Mouse (Mus musculus) spleen, postnatal 36 days (tissue): ENCODE measurements around the gene Rpl21.
A peak's percentile ranks its signal among the peaks of the same experiment; 100 is the strongest.

Experiments
- DNase-seq, 2 experiments: peaks; one replicate each; pipeline ENCODE4 v3.0.0; 2022; ENCODE audit warnings: low spot score in 2 of 2, mixed read lengths in 1 of 2

The Rpl21 gene

GRCm38 (mm10) chr5:146832769-146833448, at the start of gene Rpl21:
Gene Rpl21, plus strand, starts transcription at chr5:146832890.
- DNase-seq, result peak; percentile 89 to 92

GRCm38 (mm10) chr5:146783300-146783699, 49.4 kb upstream of the Rpl21 start:
- no peak for DNase-seq

DNA sequence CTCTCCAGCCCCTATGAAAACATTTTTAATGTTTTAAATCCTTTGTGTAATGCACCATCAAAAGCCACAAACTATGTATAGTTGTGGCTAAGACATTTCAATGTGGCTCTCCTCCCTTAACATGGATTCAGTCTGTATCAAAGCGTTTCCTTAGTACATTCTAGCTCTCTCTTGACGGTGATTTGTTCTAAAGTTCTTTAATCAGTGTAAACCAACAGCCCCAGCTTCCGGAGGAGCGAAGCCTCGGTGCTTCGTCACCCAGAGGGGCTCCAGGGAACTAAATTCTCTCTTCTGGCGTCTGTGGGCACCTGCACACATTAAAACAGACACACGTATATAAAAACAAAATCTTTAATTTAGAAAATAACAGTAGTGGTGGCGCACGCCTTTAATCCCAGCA, 48.8 kb upstream of the Rpl21 start:
- DNase-seq, result no peak

DNA sequence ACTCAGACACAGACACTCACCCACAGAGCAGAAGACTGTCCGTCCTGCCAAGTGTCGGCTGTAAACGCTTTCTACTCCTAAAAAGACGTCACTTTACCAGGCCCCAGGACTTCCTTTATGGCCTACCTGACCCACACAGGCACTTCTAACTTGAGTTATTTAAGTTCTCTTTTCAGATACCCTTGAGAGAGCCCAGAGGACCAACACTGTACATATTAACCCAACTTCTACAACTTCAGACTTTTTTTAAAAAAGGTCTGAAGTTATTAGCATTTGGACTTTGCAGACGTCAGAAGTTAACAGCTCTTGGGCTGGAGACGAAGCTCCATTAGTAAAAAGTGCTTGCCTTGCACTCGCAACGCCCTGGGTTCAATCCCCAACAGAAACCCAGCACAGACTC, 46.6 kb upstream of the Rpl21 start:
- no peak for DNase-seq

- no peak for DNase-seq
Observed at GRCm38 (mm10) chr5:146789413-146789812, 43.3 kb upstream of the Rpl21 start.

- DNase-seq, result no peak
Observed at GRCm38 (mm10) chr5:146790944-146791343, 41.7 kb upstream of the Rpl21 start.

DNA sequence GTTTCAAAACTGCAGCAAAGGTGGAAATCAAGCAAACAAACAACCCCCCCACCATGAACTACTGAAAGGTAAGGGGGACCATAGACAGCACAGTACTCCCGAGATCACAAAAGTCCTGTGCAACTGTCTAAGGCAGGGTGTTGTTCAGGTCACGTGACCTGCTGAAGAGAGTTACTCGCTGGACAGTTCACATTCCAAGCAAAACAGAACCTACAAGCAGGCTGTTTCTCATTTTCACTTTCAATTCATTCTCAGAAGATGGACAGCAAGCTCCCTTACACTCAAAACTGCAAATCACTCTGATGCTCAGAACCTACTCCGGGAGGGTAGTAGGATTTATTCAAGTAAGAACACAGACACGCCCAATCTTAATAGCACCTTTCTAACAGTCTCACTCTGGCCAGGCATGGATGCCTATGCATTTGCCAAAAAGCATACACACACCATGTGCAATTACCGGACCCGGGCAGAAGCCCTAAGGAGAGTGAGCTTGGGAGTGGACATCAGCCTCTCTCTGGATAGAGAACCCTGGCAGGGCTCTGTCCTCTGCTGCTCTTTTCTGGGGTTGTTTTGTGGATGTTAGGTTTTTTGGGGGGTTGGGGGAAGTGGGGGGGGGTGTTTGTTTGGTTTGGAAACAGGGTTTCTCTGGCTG, 40.4 kb upstream of the Rpl21 start:
- DNase-seq, result no peak

DNA sequence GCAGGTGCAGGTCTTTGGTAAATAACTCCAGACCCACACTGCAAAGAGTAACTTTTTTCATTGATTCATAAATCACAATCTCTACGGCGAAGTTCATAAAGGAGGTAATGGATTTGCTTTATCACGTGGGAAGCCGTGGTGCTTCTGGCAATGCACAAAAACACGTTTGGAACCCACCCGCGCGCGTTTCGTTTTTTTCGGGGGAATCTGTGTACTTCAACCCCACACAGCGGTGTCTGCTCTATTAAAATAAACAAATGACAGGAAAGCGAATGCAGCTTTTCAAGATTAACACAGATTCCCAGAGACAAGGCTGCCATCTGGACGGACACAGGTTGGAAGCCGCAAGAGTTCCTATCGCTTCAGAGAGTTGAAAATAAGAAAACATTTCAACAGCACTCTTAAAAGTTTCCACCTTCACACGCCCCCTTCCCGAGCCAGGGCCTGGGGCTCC, 39.0 kb upstream of the Rpl21 start:
- no peak for DNase-seq

DNA sequence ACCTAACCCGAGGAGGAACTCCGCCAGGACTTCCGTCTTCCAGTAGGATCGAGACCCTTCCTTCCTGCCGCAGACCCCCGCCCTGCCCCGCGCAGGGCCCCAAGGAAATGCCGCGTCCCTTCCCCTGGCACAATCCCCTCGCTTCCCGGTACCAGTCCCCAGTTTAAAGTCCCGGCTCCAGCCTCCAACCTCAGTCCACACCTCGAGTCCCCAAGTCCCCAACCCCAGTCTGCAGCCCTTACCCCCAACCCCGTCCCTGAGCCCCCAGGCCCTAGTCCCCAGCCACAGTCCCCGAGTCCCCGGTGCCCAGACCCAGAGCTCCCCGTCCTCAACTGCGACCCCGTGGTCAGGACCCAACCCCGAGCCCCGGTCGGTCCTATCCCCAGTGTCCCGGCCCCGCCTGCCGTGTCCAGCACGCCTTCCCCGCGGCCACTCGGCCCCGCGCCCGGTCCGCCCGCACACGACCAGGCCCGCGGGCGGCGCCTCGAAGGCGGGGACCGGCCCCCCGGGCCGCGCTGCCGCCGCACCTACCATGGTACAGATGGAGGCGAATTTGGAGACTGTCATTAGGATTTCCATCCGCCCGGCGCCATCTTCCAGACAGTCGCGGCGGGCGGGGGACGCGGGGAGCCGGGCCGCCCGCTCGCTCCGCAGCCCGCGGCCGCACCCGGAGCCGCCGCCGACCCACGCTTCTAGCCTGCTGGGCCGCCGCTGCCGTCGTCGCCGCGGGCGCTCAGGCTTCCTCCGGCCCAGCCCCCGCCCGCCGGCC, 38.4 kb upstream of the Rpl21 start:
- no peak for DNase-seq

DNA sequence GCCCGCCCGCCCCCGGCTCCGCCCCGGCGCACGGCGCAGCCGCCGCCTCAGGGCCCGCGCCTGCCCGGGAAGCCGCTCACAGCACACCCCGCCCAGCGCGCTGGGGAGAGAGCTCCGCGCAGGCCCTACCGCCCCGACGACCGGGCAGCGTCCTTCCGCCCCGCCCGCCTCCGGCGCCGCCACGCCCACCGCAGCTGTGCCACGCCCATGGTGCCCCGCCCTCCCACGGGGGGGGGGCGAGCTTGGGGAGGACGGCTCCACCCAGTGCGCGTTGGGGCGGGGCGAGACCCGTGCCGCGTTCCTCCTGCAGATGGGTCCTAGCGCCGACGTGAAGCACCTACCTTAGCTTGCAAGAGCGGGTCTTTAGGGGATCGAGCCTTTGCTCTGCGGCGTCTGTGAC, 37.8 kb upstream of the Rpl21 start, which contains the start of gene Usp12:
Gene Usp12 (minus strand): TSS at position 154 of the 400 bp plus-strand sequence.
- peak; percentile 96 to 98 for DNase-seq

DNA sequence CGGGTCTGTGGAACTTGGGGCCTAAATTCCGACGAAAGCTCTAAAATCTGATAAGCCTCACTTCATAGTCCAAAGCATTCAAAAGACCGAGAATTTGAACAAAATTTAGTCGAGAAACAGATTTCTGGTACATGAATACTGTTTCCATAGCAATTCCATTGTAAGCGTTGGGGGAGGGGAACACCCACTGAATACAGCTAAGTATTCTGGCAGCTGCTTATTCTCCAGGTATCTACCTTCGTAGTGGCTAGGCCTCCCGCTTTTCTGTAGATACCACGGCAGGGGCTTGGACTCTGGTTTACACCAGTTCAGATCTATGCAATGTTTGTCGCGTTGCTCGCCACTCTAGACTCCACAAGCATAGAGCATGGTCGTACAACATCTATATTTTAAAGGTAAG, 37.0 kb upstream of the Rpl21 start:
- DNase-seq, result no peak

DNA sequence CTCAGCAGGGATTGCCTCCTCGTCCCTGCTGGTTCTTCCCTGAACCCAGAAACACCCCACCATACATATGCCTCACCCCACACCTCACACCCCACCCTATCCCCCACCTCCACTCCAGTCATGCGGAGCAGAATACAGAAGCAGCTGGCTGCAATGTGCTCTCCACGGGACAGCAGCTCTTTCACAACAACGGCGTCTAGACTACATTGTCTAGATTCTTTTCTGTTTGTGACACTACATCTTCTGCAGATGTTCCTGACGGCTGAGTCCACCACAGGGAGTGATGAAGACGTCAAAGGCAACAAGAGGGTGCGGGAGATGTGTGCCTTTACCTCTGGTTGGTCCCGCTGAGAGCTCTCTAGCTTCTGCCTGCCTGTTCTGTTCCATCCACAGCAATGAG, 34.7 kb upstream of the Rpl21 start:
- no peak for DNase-seq

GRCm38 (mm10) chr5:146806004-146806430, 26.7 kb upstream of the Rpl21 start:
- peak; percentile 34 to 50 for DNase-seq

- DNase-seq, result no peak
Observed at GRCm38 (mm10) chr5:146809951-146810350, 22.7 kb upstream of the Rpl21 start.

DNA sequence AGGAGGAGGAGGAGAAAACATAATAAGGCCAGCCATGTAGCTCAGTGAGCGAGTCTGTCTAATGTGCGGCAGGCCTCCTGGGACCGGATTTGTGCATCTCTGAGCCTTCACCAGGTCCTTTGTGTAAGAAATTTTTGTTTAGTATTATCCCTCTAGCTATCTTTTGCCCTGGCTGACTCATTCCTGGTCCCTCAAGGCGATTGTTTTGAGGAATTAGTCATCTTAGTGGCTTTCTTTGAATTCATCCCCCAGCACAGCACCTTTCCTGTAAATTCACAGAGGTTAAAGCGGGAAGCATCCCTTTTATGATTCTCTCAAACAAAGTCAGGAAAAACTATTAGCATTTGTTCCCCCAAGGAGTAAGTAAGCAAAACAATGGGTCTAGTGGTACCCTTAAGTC, 19.8 kb upstream of the Rpl21 start:
- no peak for DNase-seq

- no peak for DNase-seq
Observed at GRCm38 (mm10) chr5:146813421-146813820, 19.3 kb upstream of the Rpl21 start.

DNA sequence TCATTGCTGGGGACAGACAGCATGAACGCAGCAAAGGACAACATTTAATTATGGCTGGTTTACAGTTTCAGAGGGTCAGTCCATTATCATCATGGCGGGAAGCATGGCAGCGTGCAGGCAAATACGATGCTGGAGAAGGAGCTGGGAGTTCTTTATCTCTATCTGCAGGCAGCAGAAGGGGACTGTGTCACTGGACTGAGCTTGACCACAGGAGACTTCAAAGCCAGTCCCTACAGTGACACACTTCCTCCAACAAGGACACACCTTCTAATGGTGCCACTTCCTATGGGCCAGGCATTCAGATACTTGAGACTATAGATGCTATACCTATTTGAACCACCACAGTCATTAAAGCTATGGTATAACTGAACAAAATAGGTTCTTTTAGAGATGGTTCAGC, 17.3 kb upstream of the Rpl21 start:
- DNase-seq, result no peak

GRCm38 (mm10) chr5:146817583-146817982, 15.1 kb upstream of the Rpl21 start:
- DNase-seq, result no peak

GRCm38 (mm10) chr5:146818906-146819623, 13.6 kb upstream of the Rpl21 start:
- peak in 1 of 2 experiments; percentile 25 for DNase-seq

DNA sequence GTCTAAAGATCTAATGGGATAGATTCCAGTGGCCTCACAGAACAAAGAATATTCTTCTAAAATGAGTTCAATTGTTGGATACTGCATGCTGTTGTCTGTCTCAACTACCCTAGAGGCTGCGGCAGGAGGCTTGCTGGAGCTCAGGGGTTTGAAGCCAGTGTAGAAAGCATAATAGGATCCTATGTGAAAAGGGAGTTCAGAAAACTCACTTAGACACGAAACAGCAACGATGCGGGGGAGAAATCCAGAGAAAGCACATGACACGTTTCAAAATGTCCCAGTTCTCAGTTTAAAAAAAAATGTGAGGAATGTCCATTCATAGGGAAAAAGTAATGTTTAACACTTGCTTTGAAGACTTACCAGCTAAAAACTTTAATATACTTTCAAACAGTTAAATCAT, 9.7 kb upstream of the Rpl21 start:
- DNase-seq, result no peak

DNA sequence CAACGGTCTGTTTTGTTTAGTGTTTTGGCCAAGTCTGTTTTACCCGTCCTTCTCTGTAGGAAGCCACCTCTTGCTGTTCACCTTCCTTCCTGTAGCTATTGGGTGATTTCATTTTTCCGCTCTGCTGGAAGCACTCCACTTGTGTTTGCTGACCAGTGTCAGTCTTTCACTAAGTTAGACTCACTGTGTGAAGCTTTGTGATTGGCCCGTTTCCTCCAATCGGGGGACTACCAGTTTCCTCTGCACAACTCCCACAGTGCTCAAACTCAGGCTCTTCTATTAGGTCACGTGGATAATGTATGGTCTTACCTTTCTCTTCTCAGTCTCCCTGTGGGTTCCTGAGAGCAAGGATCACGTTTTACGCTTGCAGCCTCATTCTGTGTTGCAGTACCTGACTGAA, 3.2 kb upstream of the Rpl21 start:
- DNase-seq, result peak; percentile 76 to 80

GRCm38 (mm10) chr5:146832435-146832768, 288 bp upstream of the Rpl21 start:
- no peak for DNase-seq
